Comparison of ENCODE assay signal across 29 mouse cellular contexts in genomic region chr4:138307739-138308138, GRCm38 (mm10). TPM values are rescaled to one million over a fixed set of nuclear protein-coding genes. Genes with fewer than 3 reads are reported as not detected.
A peak's percentile ranks its signal among the peaks of the same experiment; 100 is the strongest.
DNase-seq lines count a peak whose midpoint lies in the region; ATAC-seq lines count a peak whose summit lies in the region.
"Had no signal": no experiment of that assay in that cellular context is flagged by ENCODE, and none has a peak within 500 bp of the region (broad histone marks: within the 10 kb centered on the region; RNA-seq: fewer than 3 reads in every experiment).

No protein-coding gene starts in this region.

- no peaks in the 10 kb centered on the region for H3K27me3 ChIP-seq in midbrain, embryonic 11.5 days (ENCODE audit: control insufficient read depth, insufficient read depth, low read length)
- H3K27me3 ChIP-seq in midbrain, embryonic 14.5 days (ENCODE audit: control insufficient read depth, insufficient read depth, low read length) = no peaks in the 10 kb centered on the region
- no peaks in the 10 kb centered on the region for H3K27me3 ChIP-seq in kidney, embryonic 16.5 days (ENCODE audit: insufficient read depth, low read length)
- H3K27me3 ChIP-seq: CH12.LX; embryonic facial prominence, embryonic 13.5 days; forebrain, embryonic 12.5 days; heart, embryonic 13.5 days; Patski had no signal

- DNase-seq in cerebellum, adult 9-10 months = peak; percentile 30
- DNase-seq in cerebellum, postnatal 36 days = no peak
- DNase-seq in midbrain, embryonic 11.5 days (ENCODE audit: low spot score, missing footprints) = peak; percentile 51
- no peak for DNase-seq in midbrain, embryonic 14.5 days
- DNase-seq in brain, adult 2 months (ENCODE audit: low read depth, low spot score) = peak; percentile 60
- no peak for DNase-seq in right cerebral cortex, adult 18-20 months
- DNase-seq: adrenal gland, postnatal 10 days; adrenal gland, postnatal 36 days; B cell, adult 2 months; cerebellum, adult 11 months; cerebellum, adult 8-10 months; embryo, embryonic 11 days; gastrocnemius, postnatal 10 days; heart, adult 18-20 months; heart, postnatal 14 days; heart, postnatal 4 days had no signal

- ATAC-seq in midbrain, embryonic 11.5 days (ENCODE audit: low FRiP score) = no peak
- ATAC-seq in midbrain, embryonic 14.5 days (ENCODE audit: low FRiP score, low TSS enrichment) = no peak
- ATAC-seq in kidney, embryonic 16.5 days (ENCODE audit: low FRiP score, low TSS enrichment) = no peak
- ATAC-seq: forebrain, embryonic 16.5 days; hindbrain, postnatal 0 days; inflammation-experienced regulatory T-cells, adult 6 months; intestine, embryonic 16.5 days; Patski had no signal

- peaks cover 10% of the 10 kb centered on the region for H3K4me1 ChIP-seq in midbrain, embryonic 11.5 days (ENCODE audit: control insufficient read depth, insufficient read depth, low read length)
- H3K4me1 ChIP-seq in midbrain, embryonic 14.5 days (ENCODE audit: control insufficient read depth, insufficient read depth, low read length) = peaks cover 14% of the 10 kb centered on the region
- H3K4me1 ChIP-seq in kidney, embryonic 16.5 days (ENCODE audit: insufficient read depth, low read length) = peaks cover 18% of the 10 kb centered on the region

- H3K36me3 ChIP-seq in midbrain, embryonic 11.5 days (ENCODE audit: control insufficient read depth, insufficient read depth, low read length) = peaks cover 15% of the 10 kb centered on the region; the same call in 1 of the 2 replicates
- peaks cover 48% of the 10 kb centered on the region for H3K36me3 ChIP-seq in midbrain, embryonic 14.5 days (ENCODE audit: control insufficient read depth, insufficient read depth, low read length)
- peaks cover 46% of the 10 kb centered on the region for H3K36me3 ChIP-seq in kidney, embryonic 16.5 days (ENCODE audit: insufficient read depth, low read length)

- no peaks in the 10 kb centered on the region for H3K9me3 ChIP-seq in midbrain, embryonic 11.5 days (ENCODE audit: control insufficient read depth, low read length)
- H3K9me3 ChIP-seq in midbrain, embryonic 14.5 days (ENCODE audit: control insufficient read depth, low read length) = no peaks in the 10 kb centered on the region
- H3K9me3 ChIP-seq in kidney, embryonic 16.5 days (ENCODE audit: low read length) = no peaks in the 10 kb centered on the region
- H3K9me3 ChIP-seq: embryonic facial prominence, embryonic 10.5 days; embryonic facial prominence, embryonic 13.5 days; forebrain, embryonic 12.5 days; heart, embryonic 13.5 days had no signal

- 93% methylated on average over 12 of the region's 12 CpGs for WGBS in midbrain, embryonic 11.5 days
- 95% methylated on average over 12 of the region's 12 CpGs for WGBS in midbrain, embryonic 14.5 days
- 94% methylated on average over 12 of the region's 12 CpGs for WGBS in kidney, embryonic 16.5 days

- H3K9ac ChIP-seq in midbrain, embryonic 11.5 days (ENCODE audit: low read length) = no peak overlapping the region
- H3K9ac ChIP-seq in midbrain, embryonic 14.5 days (replicated peaks; ENCODE audit: low read length) = no peak overlapping the region
- no peak overlapping the region for H3K9ac ChIP-seq in kidney, embryonic 16.5 days (replicated peaks; ENCODE audit: low read length)
- H3K9ac ChIP-seq: forebrain, embryonic 12.5 days; heart, embryonic 13.5 days; hindbrain, embryonic 14.5 days had no signal

- H3K4me2 ChIP-seq in midbrain, embryonic 11.5 days = no peak overlapping the region
- no peak overlapping the region for H3K4me2 ChIP-seq in midbrain, embryonic 14.5 days (ENCODE audit: low read length)
- no peak overlapping the region for H3K4me2 ChIP-seq in kidney, embryonic 16.5 days (replicated peaks; ENCODE audit: low read depth, low read length)
- H3K4me2 ChIP-seq: embryonic facial prominence, embryonic 13.5 days; forebrain, embryonic 12.5 days; heart, embryonic 13.5 days; hindbrain, embryonic 14.5 days had no signal

- no peak overlapping the region for H3K4me3 ChIP-seq in midbrain, embryonic 11.5 days (ENCODE audit: low read depth, low read length)
- H3K4me3 ChIP-seq in midbrain, embryonic 14.5 days (replicated peaks; ENCODE audit: low read depth, low read length) = no peak overlapping the region
- H3K4me3 ChIP-seq in kidney, embryonic 16.5 days (ENCODE audit: low read length) = no peak overlapping the region
- H3K4me3 ChIP-seq: embryonic facial prominence, embryonic 10.5 days; embryonic facial prominence, embryonic 13.5 days; erythroblast, embryonic 14.5 days; forebrain, embryonic 12.5 days; heart, embryonic 13.5 days had no signal

- no peak overlapping the region for H3K27ac ChIP-seq in midbrain, embryonic 11.5 days (ENCODE audit: low read depth, low read length)
- no peak overlapping the region for H3K27ac ChIP-seq in midbrain, embryonic 14.5 days (replicated peaks; ENCODE audit: low read depth, low read length)
- H3K27ac ChIP-seq in kidney, embryonic 16.5 days (ENCODE audit: low read length) = no peak overlapping the region
- H3K27ac ChIP-seq: embryonic facial prominence, embryonic 10.5 days; embryonic facial prominence, embryonic 13.5 days; forebrain, embryonic 12.5 days; heart, embryonic 13.5 days; hindbrain, embryonic 14.5 days; hindbrain, postnatal 0 days had no signal

RNA-seq across cellular contexts. Expression of gene Ddost, which starts 3.2 kb away (rescaled TPM):
- 209 and 219 TPM in 2 replicates for polyA plus RNA-seq in midbrain, embryonic 11.5 days (2014; fragmentation: Nextera tagmentation; extraction: Ambion mirVana)
- polyA plus RNA-seq in midbrain, embryonic 14.5 days (2014; fragmentation: Nextera tagmentation; extraction: Ambion mirVana) = 177 and 184 TPM in 2 replicates
- polyA plus RNA-seq in kidney, embryonic 16.5 days (2015; fragmentation: Nextera tagmentation; extraction: Ambion mirVana) = 407 and 438 TPM in 2 replicates

RNA-seq across cellular contexts. Expression of gene Pink1, which starts 18.4 kb away (rescaled TPM):
- 21.6 and 22.4 TPM in 2 replicates for polyA plus RNA-seq in midbrain, embryonic 11.5 days (2014; fragmentation: Nextera tagmentation; extraction: Ambion mirVana)
- 54.1 and 74.7 TPM in 2 replicates for polyA plus RNA-seq in midbrain, embryonic 14.5 days (2014; fragmentation: Nextera tagmentation; extraction: Ambion mirVana)
- 54.4 and 56.0 TPM in 2 replicates for polyA plus RNA-seq in kidney, embryonic 16.5 days (2015; fragmentation: Nextera tagmentation; extraction: Ambion mirVana)

RNA-seq across cellular contexts. Expression of gene Kif17, which starts 57.5 kb away (rescaled TPM):
- polyA plus RNA-seq in midbrain, embryonic 11.5 days (2014; fragmentation: Nextera tagmentation; extraction: Ambion mirVana) = 0.44 and 0.48 TPM in 2 replicates
- 2.5 and 2.9 TPM in 2 replicates for polyA plus RNA-seq in midbrain, embryonic 14.5 days (2014; fragmentation: Nextera tagmentation; extraction: Ambion mirVana)
- 2.2 and 2.6 TPM in 2 replicates for polyA plus RNA-seq in kidney, embryonic 16.5 days (2015; fragmentation: Nextera tagmentation; extraction: Ambion mirVana)
- polyA plus RNA-seq: inflammation-experienced regulatory T-cells, adult 6 months had no signal

RNA-seq across cellular contexts. Expression of gene Sh2d5, which starts 57.5 kb away (rescaled TPM):
- 0.94 TPM in 2 replicates for polyA plus RNA-seq in midbrain, embryonic 11.5 days (2014; fragmentation: Nextera tagmentation; extraction: Ambion mirVana)
- 7.7 and 9.4 TPM in 2 replicates for polyA plus RNA-seq in midbrain, embryonic 14.5 days (2014; fragmentation: Nextera tagmentation; extraction: Ambion mirVana)
- 0.67 and 0.76 TPM in 2 replicates for polyA plus RNA-seq in kidney, embryonic 16.5 days (2015; fragmentation: Nextera tagmentation; extraction: Ambion mirVana)

Comparison
In these comparisons a context has a peak if more than half of its experiments do, and no peak if none do; other contexts are left out.
1. DNase-seq: peak in cerebellum, adult 9-10 months (single experiment), midbrain, embryonic 11.5 days (single experiment) and brain, adult 2 months (single experiment); none in cerebellum, postnatal 36 days (0 of 2), midbrain, embryonic 14.5 days (single experiment) and right cerebral cortex, adult 18-20 months (single experiment).